Mouse (Mus musculus) 3134 (cell line): ENCODE results near the gene Resp18.

Experiments used
- DNase-seq: peaks from one replicate; pipeline ENCODE4 v3.0.0-alpha.2; 2011; ENCODE audit warnings: low spot score; ENCODE audit not compliant: insufficient read length; ENCODE audit errors: extremely low read depth

Resp18 gene

GRCm38 (mm10) chr1:75278228-75278627 lies at the start of gene Resp18:
TSS of gene Resp18 (minus strand) at chr1:75278415.
- DNase-seq, result no peak

DNA sequence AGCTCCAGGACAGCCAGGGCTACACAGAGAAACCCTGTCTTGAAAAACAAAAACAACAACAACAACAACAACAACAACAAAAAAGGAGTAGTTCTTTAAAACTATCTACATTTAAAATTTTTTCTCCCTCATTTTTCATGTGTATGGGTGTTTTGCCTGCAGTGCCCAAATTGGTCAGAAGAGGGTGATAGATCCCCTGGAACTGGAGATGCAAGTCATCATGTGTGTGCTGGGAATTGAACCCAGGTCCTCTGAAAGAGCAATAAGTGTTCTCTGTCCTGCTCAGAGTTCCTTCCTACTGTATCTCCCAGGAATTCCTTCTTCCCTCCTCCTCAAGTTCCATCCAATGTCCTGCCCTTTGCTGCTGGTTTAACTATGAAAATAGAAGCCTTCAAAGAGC lies 49.2 kb upstream of the Resp18 start:
- no peak for DNase-seq

DNA sequence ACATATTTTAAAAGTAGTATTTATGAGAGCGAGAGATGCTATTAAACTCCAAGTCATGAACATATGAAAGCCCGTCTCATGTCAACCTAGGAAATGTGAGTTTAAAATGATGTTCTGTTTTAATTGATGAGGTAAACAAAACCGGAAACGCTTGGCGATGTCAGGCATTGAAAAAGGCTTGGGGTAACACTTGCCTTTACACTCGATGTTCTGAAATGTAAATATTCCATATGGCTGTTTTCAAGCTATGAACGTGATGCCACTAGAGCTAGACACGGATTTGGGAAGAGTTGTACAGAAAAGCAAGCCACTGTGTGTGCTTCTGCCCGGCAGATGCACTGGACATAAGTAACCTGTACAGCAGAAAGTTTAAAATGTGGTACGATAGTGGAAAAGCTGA lies 41.0 kb upstream of the Resp18 start:
- DNase-seq, result no peak

DNA sequence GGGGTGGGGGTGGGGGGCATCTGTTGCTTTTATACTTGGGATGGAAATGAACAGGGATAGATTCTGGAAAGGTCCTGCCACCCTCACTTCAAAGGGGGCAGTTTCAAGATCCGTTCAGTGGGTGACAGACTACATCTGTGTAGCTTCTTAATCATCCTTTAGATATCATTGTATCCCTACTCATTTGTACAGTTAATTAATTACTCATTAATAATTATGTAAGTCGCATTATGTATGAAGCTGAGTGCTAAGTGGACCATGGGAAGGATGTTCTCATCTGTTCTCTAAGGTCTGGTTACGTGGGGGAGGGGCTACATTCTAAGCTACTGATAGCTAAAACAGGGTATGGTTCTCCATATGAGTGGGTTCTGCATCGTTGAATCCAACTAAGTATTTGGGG lies 40.5 kb upstream of the Resp18 start:
- DNase-seq, result no peak

GRCm38 (mm10) chr1:75318301-75318700 lies 40.1 kb upstream of the Resp18 start:
- no peak for DNase-seq

DNA sequence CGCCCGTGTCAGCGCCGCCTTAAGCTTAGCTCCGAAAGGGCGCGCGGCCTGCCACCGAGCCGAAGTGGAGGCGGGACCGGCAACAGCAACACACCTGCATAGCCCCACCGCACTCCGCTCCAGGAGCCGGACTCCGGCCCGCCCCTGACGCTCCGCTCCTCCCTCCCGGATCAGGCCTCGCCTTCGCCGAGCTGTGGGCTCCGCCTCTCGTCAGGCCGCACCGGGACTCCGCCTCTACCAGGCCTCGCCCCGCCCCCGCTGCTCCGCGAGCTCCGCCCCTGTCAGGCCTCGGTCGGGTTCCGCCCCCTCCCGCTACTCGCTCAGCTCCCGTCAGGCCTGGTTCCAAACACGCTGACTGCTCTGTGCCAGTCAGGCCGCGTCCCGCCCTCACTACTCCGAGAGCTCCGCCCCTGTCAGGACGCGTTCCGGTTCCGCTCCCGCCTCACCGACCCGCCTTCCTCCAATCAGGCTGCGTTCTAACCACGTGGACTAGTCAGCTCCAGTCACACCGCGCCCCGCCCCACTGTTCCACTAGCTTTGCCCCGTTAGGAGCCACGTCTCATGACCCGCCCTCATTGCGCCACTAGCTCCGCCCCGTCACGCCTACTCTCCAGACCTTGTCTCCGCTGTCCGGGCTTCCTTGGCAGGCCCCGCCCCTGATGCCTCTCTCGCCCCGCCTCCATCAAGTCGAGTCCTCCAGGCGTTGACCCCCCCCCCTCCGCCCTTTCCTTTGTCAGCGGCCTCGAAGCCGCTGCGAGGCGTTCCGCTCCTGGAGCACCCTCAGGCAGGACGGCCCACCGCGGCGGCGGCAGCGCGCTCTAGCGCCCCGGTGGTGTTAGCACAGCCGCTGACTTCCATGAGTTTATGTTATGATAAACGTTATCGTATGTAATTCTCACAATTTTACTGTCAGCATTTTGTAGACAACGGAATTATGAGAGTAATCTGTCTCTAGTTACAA lies 39.3 kb upstream of the Resp18 start, which contains the start of gene Dnpep:
Dnpep (minus strand) TSS at position 750 of the 961 bp plus-strand sequence.
- peak; percentile 100 for DNase-seq

- DNase-seq, result no peak
Observed at GRCm38 (mm10) chr1:75316861-75317240, 38.6 kb upstream of the Resp18 start.

- no peak for DNase-seq
Observed at GRCm38 (mm10) chr1:75315456-75316365, 37.5 kb upstream of the Resp18 start.

- no peak for DNase-seq
Observed at GRCm38 (mm10) chr1:75315011-75315410, 36.8 kb upstream of the Resp18 start.

GRCm38 (mm10) chr1:75311694-75312093 lies 33.5 kb upstream of the Resp18 start:
- DNase-seq, result no peak

GRCm38 (mm10) chr1:75304662-75305061 lies 26.4 kb upstream of the Resp18 start:
- DNase-seq, result no peak

DNA sequence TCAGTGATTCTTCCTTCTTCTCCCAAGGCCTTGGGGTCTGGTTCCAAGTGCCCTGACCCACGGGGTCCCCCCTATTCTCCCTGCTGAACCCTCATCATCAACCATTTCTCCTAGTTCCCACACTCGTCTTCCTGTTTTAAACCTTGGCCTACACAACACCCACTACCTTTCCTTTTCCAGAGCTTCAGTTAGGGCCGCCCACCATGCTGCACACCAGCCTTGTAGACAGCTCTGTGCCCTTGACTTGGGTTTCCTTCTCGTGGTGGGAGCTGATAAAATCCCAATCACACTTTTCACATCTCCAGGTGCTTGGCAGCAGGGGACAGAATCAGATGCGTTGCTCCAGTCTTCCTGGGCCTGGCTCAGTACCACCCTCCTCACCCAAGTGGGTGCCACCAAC lies 16.1 kb upstream of the Resp18 start:
- no peak for DNase-seq

DNA sequence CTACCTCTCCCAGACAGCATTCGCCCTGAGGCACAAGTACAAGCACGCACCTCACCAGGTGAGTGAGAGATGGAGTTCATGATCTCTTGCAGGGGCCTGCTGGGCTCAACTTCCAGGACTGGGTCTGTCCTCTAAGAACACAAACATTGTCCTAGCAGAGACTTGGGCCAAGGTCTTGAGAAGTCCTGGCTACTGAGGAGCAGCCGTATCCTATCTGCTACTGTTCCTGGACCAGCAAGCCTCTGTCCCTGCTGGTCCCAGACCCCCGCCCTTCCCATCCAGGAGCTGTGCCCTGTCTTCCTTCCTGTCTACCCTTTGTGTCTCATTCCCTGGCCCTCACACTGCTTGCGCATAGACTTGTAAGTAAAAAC lies 15.1 kb upstream of the Resp18 start:
- DNase-seq, result no peak

DNA sequence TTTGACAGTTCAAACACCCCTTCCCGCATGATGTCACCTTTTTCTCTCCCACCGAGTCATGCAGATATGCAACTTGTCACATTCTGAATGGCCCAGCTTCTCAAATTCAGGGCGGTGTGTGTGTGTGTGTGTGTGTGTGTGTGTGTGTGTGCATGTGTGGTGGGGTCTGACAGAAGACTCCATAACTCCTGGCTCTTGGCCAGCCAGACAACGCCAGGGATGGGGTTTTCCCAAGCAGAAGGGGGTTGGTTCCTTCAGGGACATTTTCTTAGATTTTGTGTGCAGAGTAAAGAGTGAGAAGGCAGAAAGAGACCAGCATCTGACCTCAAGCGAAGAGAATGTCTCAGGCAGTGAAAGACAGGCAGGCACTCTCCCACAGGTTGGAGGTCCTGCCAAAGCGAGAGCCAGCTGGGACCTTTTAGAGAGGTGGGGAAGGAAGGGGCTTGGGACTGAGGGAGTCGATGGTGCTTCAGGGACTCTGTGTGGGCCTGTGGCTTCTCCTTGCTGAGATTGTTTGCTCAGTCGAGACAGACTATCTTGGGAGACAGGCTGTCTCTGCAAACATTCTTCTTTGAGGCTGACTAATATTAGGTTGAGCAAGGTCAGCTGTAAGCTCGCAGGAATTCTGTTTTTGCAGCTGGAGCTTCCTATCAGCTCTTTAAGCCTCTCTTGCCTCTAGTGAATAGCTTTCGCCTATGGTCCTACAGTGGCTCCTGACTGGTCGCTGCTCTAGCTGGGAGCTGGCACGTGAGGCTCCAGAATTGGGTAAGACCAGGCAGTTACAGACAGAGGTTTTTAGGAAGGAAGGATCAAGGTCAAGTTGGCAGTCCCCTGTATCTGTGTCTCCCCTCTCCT lies 14.5 kb upstream of the Resp18 start:
- DNase-seq, result peak; percentile 29

- no peak for DNase-seq
Observed at GRCm38 (mm10) chr1:75291321-75291720, 13.1 kb upstream of the Resp18 start.

GRCm38 (mm10) chr1:75290582-75290981 lies 12.4 kb upstream of the Resp18 start:
- DNase-seq, result no peak

GRCm38 (mm10) chr1:75289888-75290431 lies 11.7 kb upstream of the Resp18 start:
- no peak for DNase-seq

DNA sequence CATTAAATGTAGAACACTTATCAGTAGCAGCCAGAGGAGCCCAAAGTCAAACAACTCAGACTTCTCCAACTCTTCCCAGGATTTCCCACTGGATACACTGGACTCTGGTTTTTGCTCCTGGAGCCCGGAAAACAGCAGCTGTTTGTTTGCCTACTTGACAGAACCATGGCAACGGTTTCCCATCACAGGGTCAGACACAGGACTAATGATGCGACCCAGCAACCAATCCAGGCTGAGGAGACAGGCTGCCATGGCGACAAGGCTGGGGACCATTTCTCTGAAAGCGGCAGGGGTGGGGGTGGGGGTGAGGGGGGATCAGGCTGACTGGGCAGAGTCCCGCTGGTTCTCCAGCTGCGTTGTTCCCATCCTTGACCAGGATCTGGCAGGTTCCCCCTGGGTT lies 11.2 kb upstream of the Resp18 start:
- no peak for DNase-seq

DNA sequence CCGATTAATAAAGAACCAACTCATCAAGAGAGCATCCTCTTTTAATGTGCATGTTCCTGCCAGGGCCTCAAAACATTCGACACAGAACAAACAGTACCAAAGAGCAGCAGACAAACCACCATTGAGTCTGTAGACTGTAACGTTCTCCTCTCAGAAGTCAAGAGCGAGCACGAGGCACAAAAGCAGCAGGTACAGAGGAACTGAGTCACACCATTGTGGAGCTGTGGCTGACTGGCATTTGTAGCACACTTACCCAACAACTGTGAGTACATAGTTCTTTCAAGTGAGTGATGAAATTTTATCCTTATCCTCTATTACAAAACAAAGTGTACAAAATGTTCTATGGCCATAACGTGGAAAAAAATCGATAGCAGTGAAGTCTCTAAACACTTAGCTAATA lies 6.7 kb upstream of the Resp18 start:
- DNase-seq, result no peak

GRCm38 (mm10) chr1:75283017-75283416 lies 4.8 kb upstream of the Resp18 start:
- no peak for DNase-seq
